Mouse (Mus musculus) limb, embryonic 11.5 days (tissue): Measurements from ENCODE around the gene Lemd1. TPM values are rescaled to one million over a fixed set of nuclear protein-coding genes. Genes with fewer than 3 reads are reported as not detected.

ENCODE experiments used
- ATAC-seq: fragments of 200-750 bp; cut with Nextera tagmentation; 2 replicates; pipeline ENCODE4 v1.8.0; 2017; ENCODE audit warnings: low read depth; ENCODE audit not compliant: insufficient number of reproducible peaks, low FRiP score, low TSS enrichment
- DNase-seq: peaks from one replicate; pipeline ENCODE4 v3.0.0-alpha.2; 2015; ENCODE audit warnings: low spot score
- H3K27ac ChIP-seq: fragments of 300-500 bp; sonication (generic); replicated peaks from 2 replicates; pipeline ENCODE4 v1.5.1; 2014; ENCODE audit warnings: low read depth, mild to moderate bottlenecking, low read length
- H3K27me3 ChIP-seq: fragments of 300-500 bp; sonication (generic); 2 replicates; pipeline ENCODE4 v1.6.1; 2014; ENCODE audit warnings: mild to moderate bottlenecking, low read length, mixed read lengths; ENCODE audit not compliant: control insufficient read depth, insufficient read depth
- H3K36me3 ChIP-seq: fragments of 300-500 bp; sonication (generic); 2 replicates; pipeline ENCODE4 v1.6.1; 2014; ENCODE audit warnings: mild to moderate bottlenecking, low read length, moderate library complexity, mixed read lengths; ENCODE audit not compliant: control insufficient read depth, insufficient read depth
- H3K4me1 ChIP-seq: fragments of 300-500 bp; sonication (generic); 2 replicates; pipeline ENCODE4 v1.6.1; 2014; ENCODE audit warnings: low read length, mixed read lengths; ENCODE audit not compliant: control insufficient read depth, insufficient read depth
- H3K4me2 ChIP-seq: fragments of 300-500 bp; sonication (generic); 2 replicates; pipeline ENCODE4 v1.6.1; 2014; ENCODE audit warnings: low read depth, mild to moderate bottlenecking, moderate library complexity; ENCODE audit not compliant: severe bottlenecking
- H3K4me3 ChIP-seq: fragments of 300-500 bp; sonication (generic); 2 replicates; pipeline ENCODE4 v1.5.1; 2014; ENCODE audit warnings: low read depth, low read length
- H3K9ac ChIP-seq: fragments of 300-500 bp; sonication (generic); 2 replicates; pipeline ENCODE4 v1.6.1; 2014; ENCODE audit warnings: mild to moderate bottlenecking, low read length
- H3K9me3 ChIP-seq: fragments of 300-500 bp; sonication (generic); 2 replicates; pipeline ENCODE4 v1.6.1; 2016; ENCODE audit warnings: low read length; ENCODE audit not compliant: control insufficient read depth
- whole genome bisulfite sequencing: fragments of 180-500 bp; shearing (Covaris S2); extraction: QIAGEN DNeasy Blood & Tissue Kit; methylation state at CpG from one replicate; pipeline ENCODE4 v1.1.7; 2014; 5-methylcytosine and 5-hydroxymethylcytosine counted together
- polyA plus RNA-seq: library from polyadenylated mRNA; unstranded; fragments of >200 nt; fragmentation: Nextera tagmentation; extraction: Ambion mirVana; gene quantifications from 2 replicates; pipeline ENCODE4 v1.2.1, GENCODE M21; 2014

The Lemd1 gene
- polyA plus RNA-seq, 1 experiment from 2014 or later: 1.2 TPM

GRCm38 (mm10) chr1:132210922-132211321, 19.7 kb downstream of the Lemd1 start:
- WGBS: 22% methylated on average over 7 of the region's 7 CpGs
- no peak overlapping the region for H3K9ac ChIP-seq
- no peaks in the 10 kb centered on the region for H3K36me3 ChIP-seq
- H3K4me1 ChIP-seq: peaks cover 14% of the 10 kb centered on the region
- no peak overlapping the region for H3K27ac ChIP-seq
- no peak overlapping the region for H3K4me3 ChIP-seq
- H3K27me3 ChIP-seq: no peaks in the 10 kb centered on the region
- H3K4me2 ChIP-seq: no peak overlapping the region
- ATAC-seq (no peak), DNase-seq (no peak)
- H3K9me3 ChIP-seq: no peaks in the 10 kb centered on the region

- no peak overlapping the region for H3K4me3 ChIP-seq
- 44% methylated on average over 12 of the region's 12 CpGs for WGBS
- DNase-seq: no peak
- peaks cover 14% of the 10 kb centered on the region for H3K4me1 ChIP-seq
- no peak overlapping the region for H3K9ac ChIP-seq
- H3K27me3 ChIP-seq: no peaks in the 10 kb centered on the region
- no peak for ATAC-seq
- no peaks in the 10 kb centered on the region for H3K36me3 ChIP-seq
- no peak overlapping the region for H3K27ac ChIP-seq
- no peak overlapping the region for H3K4me2 ChIP-seq
- no peaks in the 10 kb centered on the region for H3K9me3 ChIP-seq
Observed at GRCm38 (mm10) chr1:132211672-132212071, 20.4 kb downstream of the Lemd1 start.

- H3K9ac ChIP-seq: no peak overlapping the region
- H3K27ac ChIP-seq: no peak overlapping the region
- DNase-seq: peak; percentile 76
- 5% methylated on average over 20 of the region's 20 CpGs for WGBS
- peaks cover 14% of the 10 kb centered on the region for H3K4me1 ChIP-seq
- no peaks in the 10 kb centered on the region for H3K36me3 ChIP-seq
- H3K4me3 ChIP-seq: peak overlapping the region; percentile 20; the same call in 1 of the 2 replicates
- no peaks in the 10 kb centered on the region for H3K27me3 ChIP-seq
- no peak for ATAC-seq
- H3K4me2 ChIP-seq: no peak overlapping the region
- no peaks in the 10 kb centered on the region for H3K9me3 ChIP-seq
Observed at GRCm38 (mm10) chr1:132212218-132212617, 21.0 kb downstream of the Lemd1 start.

- no peaks in the 10 kb centered on the region for H3K27me3 ChIP-seq
- H3K9ac ChIP-seq: no peak overlapping the region
- DNase-seq (no peak), ATAC-seq (no peak)
- H3K27ac ChIP-seq: no peak overlapping the region
- H3K9me3 ChIP-seq: no peaks in the 10 kb centered on the region
- H3K4me2 ChIP-seq: no peak overlapping the region
- H3K4me1 ChIP-seq: peaks cover 9% of the 10 kb centered on the region
- no peak overlapping the region for H3K4me3 ChIP-seq
- H3K36me3 ChIP-seq: no peaks in the 10 kb centered on the region
- WGBS: 30% methylated on average over 6 of the region's 6 CpGs
Observed at GRCm38 (mm10) chr1:132213076-132213475, 21.8 kb downstream of the Lemd1 start.

GRCm38 (mm10) chr1:132216276-132216675, 25.0 kb downstream of the Lemd1 start:
- no peak overlapping the region for H3K9ac ChIP-seq
- 47% methylated on average over 3 of the region's 3 CpGs for WGBS
- ATAC-seq (no peak), DNase-seq (no peak)
- no peaks in the 10 kb centered on the region for H3K27me3 ChIP-seq
- H3K4me3 ChIP-seq: no peak overlapping the region
- no peaks in the 10 kb centered on the region for H3K9me3 ChIP-seq
- no peaks in the 10 kb centered on the region for H3K4me1 ChIP-seq
- no peak overlapping the region for H3K27ac ChIP-seq
- no peaks in the 10 kb centered on the region for H3K36me3 ChIP-seq
- H3K4me2 ChIP-seq: no peak overlapping the region

- H3K4me3 ChIP-seq: no peak overlapping the region
- no peak for ATAC-seq
- H3K9ac ChIP-seq: no peak overlapping the region
- no peak overlapping the region for H3K4me2 ChIP-seq
- WGBS: 35% methylated on average over 2 of the region's 2 CpGs
- no peaks in the 10 kb centered on the region for H3K4me1 ChIP-seq
- no peaks in the 10 kb centered on the region for H3K9me3 ChIP-seq
- H3K27ac ChIP-seq: no peak overlapping the region
- H3K36me3 ChIP-seq: no peaks in the 10 kb centered on the region
- no peaks in the 10 kb centered on the region for H3K27me3 ChIP-seq
- DNase-seq: no peak
Observed at GRCm38 (mm10) chr1:132221627-132222026, 30.4 kb downstream of the Lemd1 start.

GRCm38 (mm10) chr1:132222166-132222565, 30.9 kb downstream of the Lemd1 start:
- 57% methylated on average over 6 of the region's 6 CpGs for WGBS
- no peak overlapping the region for H3K4me3 ChIP-seq
- H3K4me1 ChIP-seq: no peaks in the 10 kb centered on the region
- no peak for DNase-seq
- no peaks in the 10 kb centered on the region for H3K36me3 ChIP-seq
- H3K4me2 ChIP-seq: no peak overlapping the region
- H3K9ac ChIP-seq: no peak overlapping the region
- H3K27me3 ChIP-seq: no peaks in the 10 kb centered on the region
- H3K9me3 ChIP-seq: no peaks in the 10 kb centered on the region
- H3K27ac ChIP-seq: no peak overlapping the region
- no peak for ATAC-seq

- Histone ChIP-seq H3K9me3 (no peaks in the 10 kb centered on the region), H3K9ac (no peak overlapping the region), H3K27me3 (no peaks in the 10 kb centered on the region), H3K4me3 (no peak overlapping the region), H3K27ac (no peak overlapping the region), H3K36me3 (no peaks in the 10 kb centered on the region), H3K4me2 (no peak overlapping the region), H3K4me1 (no peaks in the 10 kb centered on the region)
- DNase-seq (no peak), ATAC-seq (no peak)
- whole genome bisulfite sequencing: 75% methylated on average over 13 of the region's 13 CpGs
Observed at GRCm38 (mm10) chr1:132226297-132227080, 35.3 kb downstream of the Lemd1 start.

GRCm38 (mm10) chr1:132229667-132230066, 38.4 kb downstream of the Lemd1 start, which contains the start of gene Gm10188:
Gene Gm10188 (minus strand): TSS chr1:132229767.
- no peak within 1 kb of the TSS for H3K4me3 ChIP-seq
- no peak for DNase-seq
- no peaks in the 10 kb centered on the region for H3K4me1 ChIP-seq
- H3K27me3 ChIP-seq: no peaks in the 10 kb centered on the region
- no peak for ATAC-seq
- H3K36me3 ChIP-seq: no peaks in the 10 kb centered on the region
- 87% methylated on average over 3 of the region's 3 CpGs for WGBS
- H3K9me3 ChIP-seq: no peaks in the 10 kb centered on the region
- no peak within 1 kb of the TSS for H3K27ac ChIP-seq
- H3K4me2 ChIP-seq: no peak within 1 kb of the TSS
- no peak within 1 kb of the TSS for H3K9ac ChIP-seq
